Mouse (Mus musculus) hindbrain, embryonic 11.5 days (tissue): Measurements from ENCODE around the gene Xlr3a. TPM values are rescaled to one million over a fixed set of nuclear protein-coding genes. Genes with fewer than 3 reads are reported as not detected.

Source experiments
- ATAC-seq: fragments of 200-750 bp; cut with Nextera tagmentation; 2 replicates; pipeline ENCODE4 v1.8.0; 2017; ENCODE audit warnings: mild to moderate bottlenecking, moderate TSS enrichment, moderate library complexity; ENCODE audit not compliant: low FRiP score
- DNase-seq: peaks from one replicate; pipeline ENCODE4 v3.0.0-alpha.2; 2015; ENCODE audit warnings: low spot score
- H3K27ac ChIP-seq: fragments of 300-500 bp; sonication (generic); 2 replicates; pipeline ENCODE4 v1.5.1; 2014; ENCODE audit warnings: mild to moderate bottlenecking, low read depth, low read length
- H3K27me3 ChIP-seq: fragments of 300-500 bp; sonication (generic); 2 replicates; pipeline ENCODE4 v1.6.1; 2014; ENCODE audit warnings: mild to moderate bottlenecking, low read length, moderate library complexity, mixed read lengths; ENCODE audit not compliant: control insufficient read depth, insufficient read depth
- H3K36me3 ChIP-seq: fragments of 300-500 bp; sonication (generic); 2 replicates; pipeline ENCODE4 v1.6.1; 2014; ENCODE audit warnings: mild to moderate bottlenecking, low read length, moderate library complexity, mixed read lengths; ENCODE audit not compliant: control insufficient read depth, insufficient read depth
- H3K4me1 ChIP-seq: fragments of 300-500 bp; sonication (generic); replicated peaks from 2 replicates; pipeline ENCODE4 v1.6.1; 2014; ENCODE audit warnings: low read length, mixed read lengths; ENCODE audit not compliant: control insufficient read depth, insufficient read depth
- H3K4me2 ChIP-seq: fragments of 300-500 bp; sonication (generic); replicated peaks from 2 replicates; pipeline ENCODE4 v1.6.1; 2014; ENCODE audit warnings: mild to moderate bottlenecking, low read depth, low read length
- H3K4me3 ChIP-seq: fragments of 300-500 bp; sonication (generic); 2 replicates; pipeline ENCODE4 v1.5.1; 2014; ENCODE audit warnings: low read depth, low read length
- H3K9ac ChIP-seq: fragments of 300-500 bp; sonication (generic); 2 replicates; pipeline ENCODE4 v1.6.1; 2014; ENCODE audit warnings: low read depth, low read length
- H3K9me3 ChIP-seq: fragments of 300-500 bp; sonication (generic); 2 replicates; pipeline ENCODE4 v1.6.1; 2016; ENCODE audit warnings: low read length; ENCODE audit not compliant: control insufficient read depth
- WGBS: fragments of 180-500 bp; shearing (Covaris S2); extraction: QIAGEN DNeasy Blood & Tissue Kit; methylation state at CpG from one replicate; pipeline ENCODE4 v1.1.7; 2014; 5-methylcytosine and 5-hydroxymethylcytosine counted together
- polyA plus RNA-seq: library from polyadenylated mRNA; unstranded; fragments of >200 nt; fragmentation: Nextera tagmentation; extraction: Ambion mirVana; gene quantifications from 2 replicates; pipeline ENCODE4 v1.2.1, GENCODE M21; 2014

Gene Xlr3a
- polyA plus RNA-seq, 1 experiment from 2014 or later, result 6.0 TPM

DNA sequence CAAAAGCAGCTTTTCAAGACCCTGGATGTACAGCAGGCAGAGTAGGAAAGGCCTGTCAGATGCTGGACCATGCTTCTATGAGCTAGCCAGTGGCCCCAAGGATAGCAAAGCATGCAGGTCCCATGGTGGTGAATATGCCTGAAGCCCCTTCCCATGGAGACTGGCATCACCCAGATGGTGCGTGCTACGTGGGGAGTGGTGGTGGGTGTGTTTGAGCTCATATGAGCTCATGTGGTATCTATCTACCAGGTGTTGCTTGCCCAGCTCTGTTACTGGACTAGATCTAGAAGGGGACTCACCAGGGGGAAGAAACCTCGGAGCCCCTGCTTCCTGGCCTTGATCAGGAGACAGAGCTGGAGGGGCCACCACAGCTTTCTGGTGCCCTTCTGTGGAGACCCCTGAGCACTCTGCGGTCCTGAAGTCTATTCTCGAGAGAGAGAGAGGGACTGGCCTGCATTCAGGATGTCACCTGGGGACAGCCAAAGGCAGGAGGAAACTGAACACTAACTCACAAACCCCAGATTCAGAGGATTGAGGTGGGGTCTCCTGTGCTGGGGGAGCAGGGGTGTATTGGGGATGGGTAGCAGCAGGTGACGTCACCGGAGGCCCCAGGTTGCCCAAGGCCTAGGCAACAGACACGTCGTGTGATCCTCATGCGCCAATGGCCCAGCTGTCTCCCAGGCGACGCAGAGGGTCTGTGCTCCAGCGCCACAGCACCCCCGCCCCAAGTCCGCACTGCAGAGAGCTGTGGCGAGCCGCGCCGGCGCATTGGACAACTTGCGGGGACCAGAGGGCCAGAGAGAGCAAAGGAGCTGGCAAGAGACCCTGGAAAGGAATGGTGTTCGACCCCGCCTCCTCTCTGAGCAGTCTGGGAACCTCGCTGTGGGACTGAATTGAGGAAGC is 33.1 kb downstream of the Xlr3a start:
- Histone ChIP-seq H3K4me1 (no peaks in the 10 kb centered on the region), H3K4me3 (peak overlapping the region; percentile 16), H3K27ac (no peak overlapping the region), H3K9ac (peak overlapping the region; percentile 48; the same call in 1 of the 2 replicates), H3K9me3 (no peaks in the 10 kb centered on the region), H3K27me3 (no peaks in the 10 kb centered on the region), H3K4me2 (peak overlapping the region; percentile 38), H3K36me3 (no peaks in the 10 kb centered on the region)
- 47% methylated on average over 20 of the region's 24 CpGs for WGBS
- peak; percentile 84 for ATAC-seq
- DNase-seq, result peak; percentile 60

DNA sequence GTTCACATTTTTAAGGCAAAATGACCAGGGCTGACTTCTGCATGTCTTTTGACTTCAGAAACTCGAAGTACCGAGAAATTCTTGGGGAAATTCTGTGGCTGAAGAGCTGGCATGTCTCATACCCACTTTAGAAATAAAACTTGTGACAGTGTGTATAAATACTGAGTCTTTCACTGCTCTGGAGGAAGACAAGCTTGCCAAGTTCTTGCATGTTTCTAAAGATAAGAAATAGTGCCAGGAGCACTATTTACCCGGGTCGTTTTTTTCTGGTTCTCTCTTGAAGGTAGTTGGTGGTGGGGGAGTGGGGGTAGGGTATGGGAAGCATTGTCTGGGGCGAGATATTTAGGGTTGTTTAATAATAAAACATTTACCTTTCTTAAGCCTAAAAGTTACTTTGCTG is 34.6 kb downstream of the Xlr3a start:
- Histone ChIP-seq H3K4me1 (no peaks in the 10 kb centered on the region), H3K9ac (no peak overlapping the region), H3K4me3 (no peak overlapping the region), H3K27me3 (no peaks in the 10 kb centered on the region), H3K9me3 (no peaks in the 10 kb centered on the region), H3K36me3 (no peaks in the 10 kb centered on the region), H3K27ac (no peak overlapping the region), H3K4me2 (no peak overlapping the region)
- ATAC-seq (no peak), DNase-seq (no peak)
- WGBS, result 58% methylated on average over 5 of the region's 5 CpGs

DNA sequence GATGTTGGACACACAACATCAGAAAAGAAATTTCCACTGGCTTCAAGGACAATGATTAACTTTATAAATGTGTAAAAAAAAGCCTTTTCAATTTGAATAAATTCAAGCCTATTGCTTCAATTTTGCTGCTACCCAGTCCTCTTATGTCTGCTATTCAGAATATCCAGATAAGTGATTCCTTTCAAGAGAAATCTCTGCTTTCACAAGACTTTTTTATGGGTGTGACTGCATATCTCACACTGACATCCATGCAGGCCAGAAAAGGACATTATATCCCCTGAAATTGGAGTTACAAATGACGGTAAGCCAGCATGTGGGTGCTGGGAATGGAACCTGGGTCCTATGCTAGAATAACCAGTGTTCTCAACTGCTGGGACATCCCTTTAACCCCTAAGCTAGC is 35.4 kb downstream of the Xlr3a start:
- no peak overlapping the region for H3K9ac ChIP-seq
- ATAC-seq (no peak), DNase-seq (no peak)
- H3K4me1 ChIP-seq, result no peaks in the 10 kb centered on the region
- no peak overlapping the region for H3K4me2 ChIP-seq
- H3K9me3 ChIP-seq, result no peaks in the 10 kb centered on the region
- no peak overlapping the region for H3K27ac ChIP-seq
- no peaks in the 10 kb centered on the region for H3K36me3 ChIP-seq
- WGBS, result 84% methylated on average over 1 of the region's 1 CpGs
- H3K4me3 ChIP-seq, result no peak overlapping the region
- H3K27me3 ChIP-seq, result no peaks in the 10 kb centered on the region

DNA sequence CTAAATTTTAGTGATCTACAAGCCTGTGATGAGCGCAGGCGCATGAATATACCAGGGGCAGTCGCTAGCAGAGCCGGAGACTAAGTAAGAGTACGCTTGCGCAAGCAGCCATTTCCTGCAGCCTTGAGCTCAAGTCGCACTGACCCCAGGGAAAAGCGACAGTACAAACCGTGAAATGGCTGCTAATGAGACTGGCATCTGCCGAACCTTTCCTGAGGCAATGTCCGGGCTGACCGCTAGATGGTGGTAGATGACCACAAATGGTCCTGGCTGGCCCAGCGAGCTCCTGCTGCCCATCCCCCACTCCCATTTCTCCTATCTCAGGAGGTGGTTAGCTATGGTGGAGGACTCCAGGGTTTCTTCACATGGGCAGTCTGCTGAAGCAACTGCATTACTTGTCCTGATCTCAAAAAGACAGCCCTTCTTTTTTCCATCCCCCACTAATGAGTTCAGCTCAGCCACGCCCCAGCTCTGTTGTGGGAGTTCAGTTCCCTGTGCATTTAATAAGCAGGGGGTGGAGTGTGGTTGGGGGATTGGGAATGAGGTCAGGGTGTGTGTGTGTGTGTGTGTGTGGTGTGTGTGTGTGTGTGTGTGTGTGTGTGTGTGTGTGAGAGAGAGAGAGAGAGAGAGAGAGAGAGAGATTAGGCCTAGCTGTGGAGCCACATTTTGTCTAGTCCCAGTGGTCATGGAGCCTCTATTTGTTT is 42.9 kb downstream of the Xlr3a start:
- no peaks in the 10 kb centered on the region for H3K36me3 ChIP-seq
- H3K4me3 ChIP-seq, result no peak overlapping the region
- no peaks in the 10 kb centered on the region for H3K27me3 ChIP-seq
- H3K4me2 ChIP-seq, result no peak overlapping the region
- H3K4me1 ChIP-seq, result no peaks in the 10 kb centered on the region
- DNase-seq, result peak; percentile 95
- 15% methylated on average over 14 of the region's 14 CpGs for WGBS
- peak; percentile 97 for ATAC-seq
- no peaks in the 10 kb centered on the region for H3K9me3 ChIP-seq
- no peak overlapping the region for H3K27ac ChIP-seq
- H3K9ac ChIP-seq, result no peak overlapping the region

DNA sequence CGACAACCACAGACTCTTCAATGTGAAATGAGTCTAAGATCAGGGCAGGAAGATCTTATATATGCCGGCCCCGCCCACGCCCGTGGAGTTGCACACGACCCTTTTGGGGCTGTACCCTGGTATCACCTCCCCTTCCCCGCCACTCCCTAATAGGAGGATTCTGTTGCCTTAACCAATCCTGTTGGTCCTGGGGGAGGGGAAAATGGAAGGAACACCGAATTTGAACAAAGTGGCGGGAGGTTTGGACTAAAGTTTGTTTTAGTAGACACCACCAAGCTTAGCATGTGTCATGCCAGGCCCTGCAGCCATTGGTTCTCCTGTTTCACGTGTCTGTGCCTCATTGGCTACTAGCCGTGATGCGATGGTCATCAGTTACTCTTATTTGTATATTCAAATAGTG is 57.2 kb downstream of the Xlr3a start:
- H3K36me3 ChIP-seq, result no peaks in the 10 kb centered on the region
- no peak for DNase-seq
- WGBS, result 80% methylated on average over 12 of the region's 12 CpGs
- no peak overlapping the region for H3K4me3 ChIP-seq
- H3K4me2 ChIP-seq, result no peak overlapping the region
- no peaks in the 10 kb centered on the region for H3K9me3 ChIP-seq
- H3K27me3 ChIP-seq, result no peaks in the 10 kb centered on the region
- no peaks in the 10 kb centered on the region for H3K4me1 ChIP-seq
- no peak for ATAC-seq
- no peak overlapping the region for H3K9ac ChIP-seq
- H3K27ac ChIP-seq, result no peak overlapping the region

DNA sequence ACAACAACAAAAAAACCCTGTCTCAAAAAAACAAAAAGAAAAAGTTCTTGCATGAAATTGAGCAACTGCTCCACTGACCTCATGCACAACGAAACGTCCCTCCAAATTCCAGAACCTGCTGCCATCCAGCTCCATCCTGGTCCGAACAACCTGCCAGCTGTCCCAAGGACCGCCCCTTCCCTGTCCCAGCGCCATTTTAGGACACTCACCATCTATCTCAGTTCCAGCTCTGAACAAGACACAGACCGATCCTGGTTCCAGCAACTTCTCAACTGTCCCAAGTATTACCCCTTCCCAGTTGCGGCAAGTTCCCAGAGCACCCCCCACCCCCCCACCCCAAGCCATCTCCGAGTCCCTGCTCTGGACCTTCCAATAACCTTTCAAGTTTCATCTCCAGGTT is 58.1 kb downstream of the Xlr3a start:
- ATAC-seq (no peak), DNase-seq (no peak)
- Histone ChIP-seq H3K9me3 (no peaks in the 10 kb centered on the region), H3K4me1 (no peaks in the 10 kb centered on the region), H3K27ac (no peak overlapping the region), H3K4me3 (no peak overlapping the region), H3K27me3 (no peaks in the 10 kb centered on the region), H3K36me3 (no peaks in the 10 kb centered on the region), H3K4me2 (no peak overlapping the region), H3K9ac (no peak overlapping the region)
- 77% methylated on average over 8 of the region's 8 CpGs for WGBS

DNA sequence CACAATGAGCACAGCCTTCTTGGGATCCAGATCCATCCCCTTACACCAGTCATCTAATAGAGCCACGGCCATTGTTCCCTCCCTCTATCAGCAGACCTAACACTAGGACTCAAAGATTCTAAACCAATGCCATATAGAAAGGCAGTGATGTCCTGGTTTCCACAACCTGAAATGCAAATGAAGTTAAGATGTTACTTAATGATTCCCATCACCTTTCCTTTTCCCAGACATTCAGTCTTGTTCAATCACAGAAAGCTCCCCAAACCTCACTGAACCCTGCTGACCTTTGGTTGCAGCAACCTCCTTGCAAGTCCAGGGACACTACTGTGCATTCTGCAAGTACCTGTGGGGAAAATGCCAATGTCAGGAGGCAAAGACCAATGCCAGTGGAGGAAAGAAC is 59.9 kb downstream of the Xlr3a start, which contains the start of gene Pnma5:
TSS of gene Pnma5 (minus strand) at position 101 of the 400 bp plus-strand sequence.
- WGBS, result 75% methylated on average over 1 of the region's 1 CpGs
- ATAC-seq (no peak), DNase-seq (no peak)
- no peak within 1 kb of the TSS for H3K9ac ChIP-seq
- H3K4me1 ChIP-seq, result no peaks in the 10 kb centered on the region
- no peak within 1 kb of the TSS for H3K27ac ChIP-seq
- no peaks in the 10 kb centered on the region for H3K36me3 ChIP-seq
- no peak within 1 kb of the TSS for H3K4me3 ChIP-seq
- H3K27me3 ChIP-seq, result no peaks in the 10 kb centered on the region
- H3K9me3 ChIP-seq, result no peaks in the 10 kb centered on the region
- no peak within 1 kb of the TSS for H3K4me2 ChIP-seq
